Mouse (Mus musculus) heart, adult 2 months (tissue): ENCODE measurements around the gene Frmd5.

Experiments
- CTCF ChIP-seq: fragments of 200-600 bp; IDR thresholded peaks from 2 replicates; pipeline ENCODE4 v1.8.1; 2022; ENCODE audit warnings: antibody characterized with exemption, mild to moderate bottlenecking, moderate library complexity
- EP300 ChIP-seq: fragments of 200-500 bp; IDR thresholded peaks from 2 replicates; pipeline ENCODE4 v1.6.1; 2011; ENCODE audit warnings: low read depth, low read length, control low read depth; ENCODE audit not compliant: insufficient read depth
- POLR2A ChIP-seq: fragments of 200-500 bp; IDR thresholded peaks from 2 replicates; pipeline ENCODE4 v1.6.1; 2011; ENCODE audit warnings: mild to moderate bottlenecking, low read depth, low read length, control low read depth; ENCODE audit not compliant: insufficient read depth

DNA sequence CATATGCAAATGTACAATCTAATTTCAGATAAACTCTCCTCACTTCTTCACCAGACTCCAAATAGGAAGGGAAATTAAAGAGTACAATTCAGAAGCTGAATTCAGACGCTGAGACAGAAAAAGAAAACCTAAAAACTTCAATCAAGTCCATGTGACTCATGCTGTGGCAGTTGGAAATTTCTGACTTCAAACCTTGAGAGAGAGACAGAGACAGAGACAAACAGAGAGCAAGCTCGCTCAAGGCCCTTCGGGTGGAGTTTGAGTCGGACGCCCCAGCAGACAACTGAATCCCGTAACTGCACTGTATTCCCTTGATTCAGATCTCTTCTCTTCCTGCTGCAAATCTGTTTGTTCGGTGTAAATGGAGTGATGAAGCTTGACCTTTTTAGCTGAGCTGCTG is 30.7 kb downstream of the Frmd5 start:
- no peak for TF ChIP-seq CTCF
- TF ChIP-seq POLR2A, result no peak
- TF ChIP-seq EP300, result no peak
